Mouse (Mus musculus): ENCODE data around the gene Sorbs2.

GRCm38 (mm10) chr8:45649063-45649462, 141.5 kb downstream of the Sorbs2 start:
- no peak for TF ChIP-seq POLR2A (IDR thresholded peaks at IDR 0.05; ENCODE audit: insufficient read length, low read depth)
- no peak for TF ChIP-seq REST (IDR thresholded peaks at IDR 0.05; ENCODE audit: insufficient read depth, insufficient read length)
- no peak for TF ChIP-seq CEBPB (IDR thresholded peaks at IDR 0.05; ENCODE audit: insufficient read depth, poor library complexity, severe bottlenecking)
- no peak for TF ChIP-seq MAX (IDR thresholded peaks at IDR 0.05; ENCODE audit: low read depth)
- no peak for TF ChIP-seq USF1 (IDR thresholded peaks at IDR 0.05; ENCODE audit: low read depth)
- TF ChIP-seq MYOG (IDR thresholded peaks at IDR 0.05; ENCODE audit: control insufficient read depth in 1 of 3, insufficient read depth in 1 of 3, insufficient read length in 2 of 3, low read depth in 2 of 3) = no peak
- no peak for TF ChIP-seq E2F4 (IDR thresholded peaks at IDR 0.05; ENCODE audit: insufficient read depth)
